Mouse (Mus musculus): Measurements from ENCODE around the gene Atp8b5. TPM values are rescaled to one million over a fixed set of nuclear protein-coding genes. Genes with fewer than 3 reads are reported as not detected.

The Atp8b5 gene
- polyA plus RNA-seq, 1 experiment from 2014 or later = 0.46 TPM

- Histone ChIP-seq H3K4me1 (peaks cover 18% of the 10 kb centered on the region), H3K9me3 (no peaks in the 10 kb centered on the region), H3K27me3 (ENCODE audit: insufficient read depth, poor library complexity, severe bottlenecking) (no peaks in the 10 kb centered on the region), H3K36me3 (peaks cover 3% of the 10 kb centered on the region; the same call in 1 of the 2 replicates), H3K4me3 (no peak overlapping the region), H3K27ac (peak overlapping the region; percentile 49)
- WGBS = 45% methylated on average over 4 of the region's 4 CpGs
- no peak for DNase-seq (ENCODE audit: low spot score)
These were observed 8.4 kb upstream of the Atp8b5 start for GRCm38 (mm10) chr4:43258556-43258955.

- peaks cover 18% of the 10 kb centered on the region for H3K4me1 ChIP-seq
- WGBS = 80% methylated on average over 3 of the region's 3 CpGs
- H3K27ac ChIP-seq = no peak overlapping the region
- H3K4me3 ChIP-seq = no peak overlapping the region
- DNase-seq (ENCODE audit: low spot score) = no peak
- no peaks in the 10 kb centered on the region for H3K9me3 ChIP-seq
- H3K36me3 ChIP-seq = peaks cover 3% of the 10 kb centered on the region; the same call in 1 of the 2 replicates
- H3K27me3 ChIP-seq (ENCODE audit: insufficient read depth, poor library complexity, severe bottlenecking) = no peaks in the 10 kb centered on the region
These were observed 7.5 kb upstream of the Atp8b5 start for GRCm38 (mm10) chr4:43259435-43259834.

GRCm38 (mm10) chr4:43260096-43260495 lies 6.9 kb upstream of the Atp8b5 start:
- Histone ChIP-seq H3K36me3 (peaks cover 3% of the 10 kb centered on the region; the same call in 1 of the 2 replicates), H3K4me1 (peaks cover 18% of the 10 kb centered on the region), H3K4me3 (no peak overlapping the region), H3K9me3 (no peaks in the 10 kb centered on the region), H3K27ac (no peak overlapping the region), H3K27me3 (ENCODE audit: insufficient read depth, poor library complexity, severe bottlenecking) (no peaks in the 10 kb centered on the region)
- WGBS = 70% methylated on average over 5 of the region's 5 CpGs
- DNase-seq (ENCODE audit: low spot score) = no peak

- Histone ChIP-seq H3K36me3 (peaks cover 3% of the 10 kb centered on the region; the same call in 1 of the 2 replicates), H3K4me3 (no peak overlapping the region), H3K27me3 (ENCODE audit: insufficient read depth, poor library complexity, severe bottlenecking) (no peaks in the 10 kb centered on the region), H3K9me3 (no peaks in the 10 kb centered on the region), H3K4me1 (peaks cover 27% of the 10 kb centered on the region), H3K27ac (no peak overlapping the region)
- WGBS = 80% methylated on average over 6 of the region's 6 CpGs
- DNase-seq (ENCODE audit: low spot score) = no peak
These were observed 4.1 kb upstream of the Atp8b5 start for GRCm38 (mm10) chr4:43262821-43263220.

- DNase-seq (ENCODE audit: low spot score) = no peak
- H3K27ac ChIP-seq = no peak overlapping the region
- no peaks in the 10 kb centered on the region for H3K9me3 ChIP-seq
- 0 out of 2 replicates have a peak, but pooled peaks cover 11% of the 10 kb centered on the region for H3K4me1 ChIP-seq
- 52% methylated on average over 2 of the region's 2 CpGs for WGBS
- no peaks in the 10 kb centered on the region for H3K27me3 ChIP-seq (ENCODE audit: insufficient read depth, poor library complexity, severe bottlenecking)
- no peaks in the 10 kb centered on the region for H3K36me3 ChIP-seq
- no peak overlapping the region for H3K4me3 ChIP-seq
These were observed 813 bp upstream of the Atp8b5 start for GRCm38 (mm10) chr4:43266146-43266545.

GRCm38 (mm10) chr4:43267323-43267658 lies 332 bp downstream of the Atp8b5 start:
- 26% methylated on average over 2 of the region's 2 CpGs for WGBS
- H3K4me3 ChIP-seq = peak overlapping the region; percentile 60; the same call in 1 of the 2 replicates
- no peaks in the 10 kb centered on the region for H3K36me3 ChIP-seq
- 0 out of 2 replicates have a peak, but pooled peaks cover 11% of the 10 kb centered on the region for H3K4me1 ChIP-seq
- no peak for DNase-seq (ENCODE audit: low spot score)
- no peaks in the 10 kb centered on the region for H3K27me3 ChIP-seq (ENCODE audit: insufficient read depth, poor library complexity, severe bottlenecking)
- H3K9me3 ChIP-seq = no peaks in the 10 kb centered on the region
- peak overlapping the region; percentile 80; the same call in 1 of the 2 replicates for H3K27ac ChIP-seq

GRCm38 (mm10) chr4:43285476-43285875 lies 18.5 kb downstream of the Atp8b5 start:
- WGBS = 85% methylated on average over 5 of the region's 5 CpGs
- H3K27ac ChIP-seq = no peak overlapping the region
- DNase-seq (ENCODE audit: low spot score) = no peak
- H3K4me1 ChIP-seq = no peaks in the 10 kb centered on the region
- no peaks in the 10 kb centered on the region for H3K9me3 ChIP-seq
- no peaks in the 10 kb centered on the region for H3K27me3 ChIP-seq (ENCODE audit: insufficient read depth, poor library complexity, severe bottlenecking)
- H3K36me3 ChIP-seq = no peaks in the 10 kb centered on the region
- H3K4me3 ChIP-seq = no peak overlapping the region

GRCm38 (mm10) chr4:43287305-43287704 lies 20.3 kb downstream of the Atp8b5 start:
- H3K36me3 ChIP-seq = no peaks in the 10 kb centered on the region
- 72% methylated on average over 3 of the region's 3 CpGs for WGBS
- no peaks in the 10 kb centered on the region for H3K27me3 ChIP-seq (ENCODE audit: insufficient read depth, poor library complexity, severe bottlenecking)
- no peaks in the 10 kb centered on the region for H3K9me3 ChIP-seq
- no peak overlapping the region for H3K27ac ChIP-seq
- no peak overlapping the region for H3K4me3 ChIP-seq
- H3K4me1 ChIP-seq = no peaks in the 10 kb centered on the region
- DNase-seq (ENCODE audit: low spot score) = no peak

- DNase-seq (ENCODE audit: low spot score) = no peak
- H3K36me3 ChIP-seq = no peaks in the 10 kb centered on the region
- 40% methylated on average over 6 of the region's 6 CpGs for WGBS
- H3K4me3 ChIP-seq = no peak overlapping the region
- no peaks in the 10 kb centered on the region for H3K4me1 ChIP-seq
- H3K27me3 ChIP-seq (ENCODE audit: insufficient read depth, poor library complexity, severe bottlenecking) = no peaks in the 10 kb centered on the region
- no peaks in the 10 kb centered on the region for H3K9me3 ChIP-seq
- no peak overlapping the region for H3K27ac ChIP-seq
These were observed 27.0 kb downstream of the Atp8b5 start for GRCm38 (mm10) chr4:43294001-43294400.

- Histone ChIP-seq H3K27ac (no peak overlapping the region), H3K4me3 (no peak overlapping the region), H3K9me3 (no peaks in the 10 kb centered on the region), H3K27me3 (ENCODE audit: insufficient read depth, poor library complexity, severe bottlenecking) (no peaks in the 10 kb centered on the region), H3K4me1 (no peaks in the 10 kb centered on the region), H3K36me3 (no peaks in the 10 kb centered on the region)
- 65% methylated on average over 11 of the region's 11 CpGs for WGBS
- DNase-seq (ENCODE audit: low spot score) = no peak
These were observed 42.9 kb downstream of the Atp8b5 start for GRCm38 (mm10) chr4:43309696-43310338.

- Histone ChIP-seq H3K4me3 (no peak overlapping the region), H3K9me3 (no peaks in the 10 kb centered on the region), H3K36me3 (no peaks in the 10 kb centered on the region), H3K27me3 (ENCODE audit: insufficient read depth, poor library complexity, severe bottlenecking) (no peaks in the 10 kb centered on the region), H3K27ac (no peak overlapping the region), H3K4me1 (no peaks in the 10 kb centered on the region)
- 84% methylated on average over 4 of the region's 4 CpGs for WGBS
- no peak for DNase-seq (ENCODE audit: low spot score)
These were observed 54.6 kb downstream of the Atp8b5 start for GRCm38 (mm10) chr4:43321536-43321935.

GRCm38 (mm10) chr4:43322336-43322735 lies 55.4 kb downstream of the Atp8b5 start:
- DNase-seq (ENCODE audit: low spot score) = no peak
- Histone ChIP-seq H3K9me3 (no peaks in the 10 kb centered on the region), H3K4me1 (no peaks in the 10 kb centered on the region), H3K36me3 (no peaks in the 10 kb centered on the region), H3K4me3 (no peak overlapping the region), H3K27me3 (ENCODE audit: insufficient read depth, poor library complexity, severe bottlenecking) (no peaks in the 10 kb centered on the region), H3K27ac (no peak overlapping the region)
- 82% methylated on average over 14 of the region's 14 CpGs for WGBS

GRCm38 (mm10) chr4:43327118-43327517 lies 60.2 kb downstream of the Atp8b5 start:
- WGBS = 81% methylated on average over 2 of the region's 2 CpGs
- Histone ChIP-seq H3K4me1 (no peaks in the 10 kb centered on the region), H3K9me3 (no peaks in the 10 kb centered on the region), H3K36me3 (no peaks in the 10 kb centered on the region), H3K27me3 (ENCODE audit: insufficient read depth, poor library complexity, severe bottlenecking) (no peaks in the 10 kb centered on the region), H3K27ac (no peak overlapping the region), H3K4me3 (no peak overlapping the region)
- DNase-seq (ENCODE audit: low spot score) = no peak

GRCm38 (mm10) chr4:43334771-43335170 lies 67.8 kb downstream of the Atp8b5 start:
- Histone ChIP-seq H3K4me1 (no peaks in the 10 kb centered on the region), H3K36me3 (no peaks in the 10 kb centered on the region), H3K9me3 (peaks cover 7% of the 10 kb centered on the region), H3K4me3 (no peak overlapping the region), H3K27ac (no peak overlapping the region), H3K27me3 (ENCODE audit: insufficient read depth, poor library complexity, severe bottlenecking) (no peaks in the 10 kb centered on the region)
- WGBS = 56% methylated on average over 2 of the region's 2 CpGs
- no peak for DNase-seq (ENCODE audit: low spot score)
